Mouse (Mus musculus) CH12.LX (cell line): ENCODE measurements around the gene Mprip. TPM values are rescaled to one million over a fixed set of nuclear protein-coding genes. Genes with fewer than 3 reads are reported as not detected.
A peak's percentile ranks its signal among the peaks of the same experiment; 100 is the strongest.

Source experiments
- DNase-seq: peaks from one replicate; pipeline ENCODE4 v3.0.0-alpha.2; 2013; ENCODE audit errors: extremely low read depth
- H3K27ac ChIP-seq: 2 replicates; pipeline ENCODE4 v1.5.1; 2012; ENCODE audit warnings: low read depth, mild to moderate bottlenecking, control low read depth, moderate library complexity; ENCODE audit not compliant: insufficient read depth
- H3K27me3 ChIP-seq: replicated peaks from 2 replicates; pipeline ENCODE3; 2012; ENCODE audit warnings: inconsistent platforms
- H3K36me3 ChIP-seq, 2 experiments: replicated peaks in 1 of 2; 2 replicates each; pipeline versions ENCODE3 to v1.6.1; 2012; ENCODE audit warnings: inconsistent platforms in 1 of 2, low read length in 1 of 2, mild to moderate bottlenecking in 1 of 2, mixed read lengths in 1 of 2, moderate library complexity in 1 of 2; ENCODE audit not compliant: control insufficient read depth in 1 of 2, insufficient read depth in 1 of 2
- H3K4me1 ChIP-seq, 2 experiments: 2 replicates each; pipeline ENCODE4 v1.6.1; 2012; ENCODE audit warnings: inconsistent platforms in 1 of 2, moderate library complexity in 1 of 2; ENCODE audit not compliant: insufficient read depth in 2 of 2, control insufficient read depth in 1 of 2
- H3K4me2 ChIP-seq: 2 replicates; pipeline ENCODE4 v1.6.1; 2012; ENCODE audit warnings: low read depth, mild to moderate bottlenecking, control low read depth; ENCODE audit not compliant: poor library complexity, insufficient read depth, severe bottlenecking
- H3K4me3 ChIP-seq, 3 experiments: fragments of 150-350 bp in 1 of 3; sonication (generic) in 1 of 3; replicated peaks in 1 of 3; 2 replicates each; pipeline versions ENCODE3 to v1.5.1; 2011 to 2012; ENCODE audit warnings: low read depth in 2 of 3, low read length in 2 of 3, mild to moderate bottlenecking in 2 of 3, moderate library complexity in 2 of 3, control low read depth in 1 of 3, improper control_type of control experiment in 1 of 3, inconsistent platforms in 1 of 3, mixed read lengths in 1 of 3; ENCODE audit not compliant: poor library complexity in 1 of 3
- H3K79me2 ChIP-seq: replicated peaks from 2 replicates; pipeline ENCODE4 v1.6.1; 2012; ENCODE audit warnings: mild to moderate bottlenecking, moderate library complexity; ENCODE audit not compliant: control insufficient read depth, poor library complexity, insufficient read depth, severe bottlenecking; ENCODE audit errors: extremely low read depth
- H3K9ac ChIP-seq: 2 replicates; pipeline ENCODE4 v1.6.1; 2012; ENCODE audit warnings: low read depth, mild to moderate bottlenecking, control low read depth, moderate library complexity; ENCODE audit not compliant: insufficient read depth
- H3K9me3 ChIP-seq: replicated peaks from 2 replicates; pipeline ENCODE3; 2012; ENCODE audit warnings: low read length, inconsistent platforms, mixed read lengths
- CHD1 ChIP-seq: IDR thresholded peaks from 2 replicates; pipeline ENCODE4 v1.6.1; 2012; ENCODE audit warnings: low read depth, low read length, improper control_type of control experiment, inconsistent platforms
- CHD2 ChIP-seq: IDR thresholded peaks from 2 replicates; pipeline ENCODE4 v1.6.1; 2011; ENCODE audit warnings: low read length, improper control_type of control experiment
- CTCF ChIP-seq, 2 experiments: IDR thresholded peaks in 1 of 2; conservative IDR thresholded peaks in 1 of 2; 2 replicates each; pipeline ENCODE4 v1.5.1; 2011 to 2012; ENCODE audit warnings: low read depth in 2 of 2, low read length in 2 of 2, improper control_type of control experiment in 1 of 2, inconsistent platforms in 1 of 2, mild to moderate bottlenecking in 1 of 2, moderate library complexity in 1 of 2
- E2F4 ChIP-seq: IDR thresholded peaks from 2 replicates; pipeline ENCODE4 v1.6.1; 2011; ENCODE audit warnings: low read depth, low read length, improper control_type of control experiment; ENCODE audit not compliant: insufficient replicate concordance
- ELF1 ChIP-seq: IDR thresholded peaks from 2 replicates; pipeline ENCODE4 v1.6.1; 2014; ENCODE audit warnings: low read depth, mild to moderate bottlenecking, inconsistent platforms, low read length, improper control_type of control experiment
- EP300 ChIP-seq: IDR thresholded peaks from 2 replicates; pipeline ENCODE4 v1.6.1; 2011; ENCODE audit warnings: low read length, improper control_type of control experiment
- IRF4 ChIP-seq: IDR thresholded peaks from 2 replicates; pipeline ENCODE4 v1.6.1; 2014; ENCODE audit warnings: low read depth, mild to moderate bottlenecking, inconsistent platforms, low read length, improper control_type of control experiment
- JUND ChIP-seq: conservative IDR thresholded peaks from 2 replicates; pipeline ENCODE4 v1.6.1; 2011; ENCODE audit warnings: low read depth, low read length, improper control_type of control experiment
- KAT2A ChIP-seq: IDR thresholded peaks from 2 replicates; pipeline ENCODE4 v1.6.1; 2012; ENCODE audit warnings: low read length, improper control_type of control experiment, inconsistent platforms; ENCODE audit not compliant: insufficient replicate concordance
- MAFK ChIP-seq: IDR thresholded peaks from 2 replicates; pipeline ENCODE4 v1.6.1; 2011; ENCODE audit warnings: low read length, improper control_type of control experiment; ENCODE audit not compliant: insufficient replicate concordance
- MAX ChIP-seq: IDR thresholded peaks from 2 replicates; pipeline ENCODE4 v1.6.1; 2011; ENCODE audit warnings: low read length, improper control_type of control experiment
- MAZ ChIP-seq: IDR thresholded peaks from 2 replicates; pipeline ENCODE4 v1.6.1; 2012; ENCODE audit warnings: low read depth, mild to moderate bottlenecking, inconsistent platforms, low read length, improper control_type of control experiment, moderate library complexity
- MEF2A ChIP-seq: IDR thresholded peaks from 2 replicates; pipeline ENCODE4 v1.6.1; 2014; ENCODE audit warnings: low read depth, mild to moderate bottlenecking, inconsistent platforms, low read length, improper control_type of control experiment, borderline replicate concordance
- MXI1 ChIP-seq: IDR thresholded peaks from 2 replicates; pipeline ENCODE4 v1.6.1; 2011; ENCODE audit warnings: mild to moderate bottlenecking, low read depth, low read length, improper control_type of control experiment
- MYC ChIP-seq: IDR thresholded peaks from 2 replicates; pipeline ENCODE4 v1.6.1; 2011; ENCODE audit warnings: low read depth, mild to moderate bottlenecking, improper control_type of control experiment, low read length
- NELFE ChIP-seq: IDR thresholded peaks from 2 replicates; pipeline ENCODE4 v1.6.1; 2011; ENCODE audit warnings: low read depth, low read length, improper control_type of control experiment
- NRF1 ChIP-seq: IDR thresholded peaks from 2 replicates; pipeline ENCODE4 v1.6.1; 2014; ENCODE audit warnings: low read depth, mild to moderate bottlenecking, inconsistent platforms, low read length, improper control_type of control experiment, moderate library complexity
- PAX5 ChIP-seq: IDR thresholded peaks from 2 replicates; pipeline ENCODE4 v1.6.1; 2012; ENCODE audit warnings: low read length, inconsistent platforms, mixed read lengths
- POLR2A ChIP-seq: IDR thresholded peaks from 2 replicates; pipeline ENCODE4 v1.6.1; 2011; ENCODE audit warnings: low read depth, mild to moderate bottlenecking, improper control_type of control experiment, low read length
- POLR2AphosphoS2 ChIP-seq: IDR thresholded peaks from 2 replicates; pipeline ENCODE4 v1.6.1; 2011; ENCODE audit warnings: low read depth, low read length, improper control_type of control experiment
- RCOR1 ChIP-seq: conservative IDR thresholded peaks from 2 replicates; pipeline ENCODE4 v1.6.1; 2012; ENCODE audit warnings: low read depth, mild to moderate bottlenecking, inconsistent platforms, low read length, improper control_type of control experiment
- SIN3A ChIP-seq: IDR thresholded peaks from 2 replicates; pipeline ENCODE4 v1.6.1; 2012; ENCODE audit warnings: low read length, improper control_type of control experiment, inconsistent platforms
- SMC3 ChIP-seq: IDR thresholded peaks from 2 replicates; pipeline ENCODE4 v1.6.1; 2011; ENCODE audit warnings: low read depth, low read length, improper control_type of control experiment
- TBP ChIP-seq: conservative IDR thresholded peaks from 2 replicates; pipeline ENCODE4 v1.6.1; 2011; ENCODE audit warnings: low read depth, low read length, improper control_type of control experiment
- UBTF ChIP-seq: IDR thresholded peaks from 2 replicates; pipeline ENCODE4 v1.6.1; 2012; ENCODE audit warnings: low read depth, mild to moderate bottlenecking, inconsistent platforms, low read length, improper control_type of control experiment, moderate library complexity
- USF1 ChIP-seq: IDR thresholded peaks from 2 replicates; pipeline ENCODE4 v1.6.1; 2014; ENCODE audit warnings: low read depth, mild to moderate bottlenecking, inconsistent platforms, low read length, improper control_type of control experiment
- USF2 ChIP-seq: conservative IDR thresholded peaks from 2 replicates; pipeline ENCODE4 v1.6.1; 2011; ENCODE audit warnings: low read depth, low read length, improper control_type of control experiment
- ZC3H11A ChIP-seq: IDR thresholded peaks from 2 replicates; pipeline ENCODE4 v1.6.1; 2012; ENCODE audit warnings: low read depth, mild to moderate bottlenecking, inconsistent platforms, low read length, improper control_type of control experiment
- ZKSCAN1 ChIP-seq: IDR thresholded peaks from 2 replicates; pipeline ENCODE4 v1.6.1; 2012; ENCODE audit warnings: low read depth, inconsistent platforms, low read length, improper control_type of control experiment, borderline replicate concordance
- ZMIZ1 ChIP-seq: IDR thresholded peaks from 2 replicates; pipeline ENCODE4 v1.6.1; 2012; ENCODE audit warnings: low read depth, mild to moderate bottlenecking, inconsistent platforms, low read length, improper control_type of control experiment
- ZNF384 ChIP-seq: IDR thresholded peaks from 2 replicates; pipeline ENCODE4 v1.6.1; 2012; ENCODE audit warnings: low read depth, low read length, improper control_type of control experiment, inconsistent platforms
- dilution Hi-C: fragments of 300-500 bp; cut with MboI; formaldehyde crosslinking; loops from 2 replicates; pipeline ENCODE4 v1.14.3; 2020; ENCODE audit warnings: low sequenced_read_pairs; ENCODE audit not compliant: extremely low pct_unique_long_range_greater_than_20kb, extremely low pct_ligation_motif_present
- in situ Hi-C: fragments of 300-500 bp; cut with MboI; formaldehyde crosslinking; loops from 3 replicates; pipeline ENCODE4 v1.14.3; 2019; ENCODE audit warnings: low sequenced_read_pairs, low pct_ligation_motif_present, low pct_unique_long_range_greater_than_20kb, mixed read lengths
- polyA plus RNA-seq: library from polyadenylated mRNA; unstranded; fragments of >175 nt; gene quantifications from 2 replicates; pipeline ENCODE4 v1.2.1, GENCODE M21; 2012; ENCODE audit warnings: low read depth; ENCODE audit not compliant: insufficient read length
- total RNA-seq, 2 experiments: library from RNA; depleted of rRNA; stranded (reverse); fragments of 300-350 nt in 1 of 2; fragments of >200 nt in 1 of 2; gene quantifications; 2 replicates each; pipeline ENCODE4 v1.2.3; 2012 to 2014

Gene Mprip
- total and polyA plus RNA-seq, 3 experiments: 50.6 to 59.5 (median 56.4) TPM

GRCm38 (mm10) chr11:59805656-59806055 is 144.6 kb downstream of the Mprip start:
- H3K36me3 ChIP-seq: peaks cover 64 to 71% of the 10 kb centered on the region in 2 experiments
- peaks cover 16% of the 10 kb centered on the region for H3K79me2 ChIP-seq

GRCm38 (mm10) chr11:59808170-59808960 is 147.3 kb downstream of the Mprip start:
- H3K9me3 ChIP-seq: no peaks in the 10 kb centered on the region
- H3K27me3 ChIP-seq: no peaks in the 10 kb centered on the region
- DNase-seq: no peak
- H3K36me3 ChIP-seq: peaks cover 40 to 48% of the 10 kb centered on the region in 2 experiments
- dilution Hi-C loops: no loop called here
- peak overlapping the region; percentile 97; the same call in 1 of the 2 replicates for H3K9ac ChIP-seq
- in situ Hi-C loops: no loop called here
- H3K4me1 ChIP-seq: peaks cover 9 to 62% of the 10 kb centered on the region in 2 experiments
- H3K4me2 ChIP-seq: peak overlapping the region; percentile 89
- peak overlapping the region; percentile 67 to 96 (median 92) for H3K4me3 ChIP-seq
- H3K79me2 ChIP-seq: peaks cover 16% of the 10 kb centered on the region
- 0 out of 2 replicates have a peak overlapping the region, but pooled peaks have one; percentile 5 for H3K27ac ChIP-seq
- peak; percentile 21; the same call in 1 of the 2 replicates for TF ChIP-seq MAX
- no peak for TF ChIP-seq USF1
- no peak; the same call in 1 of the 2 replicates for TF ChIP-seq MAZ
- TF ChIP-seq NELFE: no peak
- TF ChIP-seq CTCF (conservative IDR thresholded peaks at IDR 0.05 in 1 of 2, IDR thresholded peaks at IDR 0.05 in 1 of 2; ENCODE audit: low read depth in 2 of 2, low read length in 2 of 2): peak in 1 of 2 experiments; percentile 63; a peak in 2 of 4 replicates
- no peak for TF ChIP-seq POLR2AphosphoS2
- no peak for TF ChIP-seq E2F4
- TF ChIP-seq SIN3A: no peak
- TF ChIP-seq CHD2: no peak
- no peak for TF ChIP-seq TBP
- TF ChIP-seq IRF4: no peak
- TF ChIP-seq UBTF: no peak
- TF ChIP-seq KAT2A: no peak
- TF ChIP-seq CHD1: no peak
- no peak for TF ChIP-seq MYC
- TF ChIP-seq MEF2A: no peak
- TF ChIP-seq POLR2A: 0 out of 2 replicates have a peak, but pooled peaks have one; percentile 14
- no peak for TF ChIP-seq MXI1
- no peak for TF ChIP-seq SMC3
- TF ChIP-seq ZMIZ1: no peak
- TF ChIP-seq ZNF384: peak; percentile 9; the same call in 1 of the 2 replicates
- TF ChIP-seq EP300: no peak
- TF ChIP-seq NRF1: no peak
- TF ChIP-seq MAFK: no peak
- TF ChIP-seq ZC3H11A: no peak

More at GRCm38 (mm10) chr11:59805656-59806055, 144.6 kb downstream of the Mprip start:
- Histone ChIP-seq H3K4me3 (no peak overlapping the region), H3K27ac (no peak overlapping the region), H3K4me2 (no peak overlapping the region), H3K9me3 (no peaks in the 10 kb centered on the region), H3K27me3 (no peaks in the 10 kb centered on the region), H3K9ac (no peak overlapping the region), H3K4me1 (peaks cover 4 to 46% of the 10 kb centered on the region in 2 experiments)
- TF ChIP-seq UBTF (no peak), USF1 (no peak), MEF2A (no peak), ELF1 (no peak), PAX5 (no peak), NRF1 (no peak), ZC3H11A (no peak), IRF4 (no peak), MAZ (no peak), USF2 (no peak), ZMIZ1 (no peak), JUND (no peak), TBP (no peak), E2F4 (no peak), KAT2A (no peak), ZKSCAN1 (no peak), POLR2A (no peak), SIN3A (no peak), RCOR1 (no peak)
- in situ Hi-C loops: no loop called here
- no peak for DNase-seq
- dilution Hi-C loops: no loop called here
